Comparison of ENCODE assay signal across 17 mouse cellular contexts in genomic region chr3:55659558-55660215, GRCm38 (mm10).
DNase-seq lines count a peak whose midpoint lies in the region; ATAC-seq lines count a peak whose summit lies in the region.
"Had no signal": no experiment of that assay in that cellular context is flagged by ENCODE, and none has a peak within 500 bp of the region (broad histone marks: within the 10 kb centered on the region; RNA-seq: fewer than 3 reads in every experiment).

No protein-coding gene starts in this region.

- no peak for ATAC-seq in embryonic facial prominence, embryonic 11.5 days (replicated peaks; ENCODE audit: insufficient number of reproducible peaks, low FRiP score, low TSS enrichment, low read depth)
- ATAC-seq in midbrain, embryonic 13.5 days: 0 out of 2 replicates have a peak, but pooled peaks have one; percentile 65
- ATAC-seq in midbrain, embryonic 11.5 days (ENCODE audit: low FRiP score): no peak
- peak; percentile 52; the same call in 1 of the 2 replicates for ATAC-seq in limb, embryonic 12.5 days (ENCODE audit: insufficient number of reproducible peaks, insufficient read depth, low FRiP score, low TSS enrichment, low read depth)
- ATAC-seq: forebrain, embryonic 16.5 days; intestine, embryonic 16.5 days had no signal

- no peak overlapping the region for H3K4me2 ChIP-seq in embryonic facial prominence, embryonic 11.5 days (ENCODE audit: low read depth, low read length)
- no peak overlapping the region for H3K4me2 ChIP-seq in midbrain, embryonic 13.5 days (replicated peaks)
- H3K4me2 ChIP-seq in midbrain, embryonic 11.5 days: no peak overlapping the region
- no peak overlapping the region for H3K4me2 ChIP-seq in limb, embryonic 12.5 days

- no peaks in the 10 kb centered on the region for H3K36me3 ChIP-seq in embryonic facial prominence, embryonic 11.5 days (replicated peaks; ENCODE audit: control insufficient read depth, insufficient read depth, low read depth, low read length)
- H3K36me3 ChIP-seq in embryonic facial prominence, embryonic 10.5 days (replicated peaks): no peaks in the 10 kb centered on the region
- peaks cover 11% of the 10 kb centered on the region for H3K36me3 ChIP-seq in midbrain, embryonic 13.5 days
- no peaks in the 10 kb centered on the region for H3K36me3 ChIP-seq in midbrain, embryonic 11.5 days (ENCODE audit: control insufficient read depth, insufficient read depth, low read length)
- H3K36me3 ChIP-seq in limb, embryonic 12.5 days: no peaks in the 10 kb centered on the region; the same call in 1 of the 2 replicates

- no peaks in the 10 kb centered on the region for H3K4me1 ChIP-seq in embryonic facial prominence, embryonic 11.5 days (ENCODE audit: control insufficient read depth, insufficient read depth, low read length)
- H3K4me1 ChIP-seq in embryonic facial prominence, embryonic 10.5 days: peaks cover 30% of the 10 kb centered on the region
- H3K4me1 ChIP-seq in midbrain, embryonic 13.5 days (replicated peaks): peaks cover 28% of the 10 kb centered on the region
- no peaks in the 10 kb centered on the region for H3K4me1 ChIP-seq in midbrain, embryonic 11.5 days (ENCODE audit: control insufficient read depth, insufficient read depth, low read length)
- H3K4me1 ChIP-seq in limb, embryonic 12.5 days (replicated peaks): peaks cover 5% of the 10 kb centered on the region

- DNase-seq in embryonic facial prominence, embryonic 11.5 days (ENCODE audit: low spot score): peak; percentile 26
- DNase-seq in embryonic facial prominence, embryonic 10.5 days (ENCODE audit: low spot score): no peak
- no peak for DNase-seq in midbrain, embryonic 11.5 days (ENCODE audit: low spot score, missing footprints)
- peak; percentile 18 for DNase-seq in thymus, postnatal 25 days
- DNase-seq in adrenal gland, adult 18-20 months (ENCODE audit: low spot score in 2 of 2): no peak
- DNase-seq in urinary bladder, adult 18-20 months (ENCODE audit: low spot score in 2 of 2): no peak
- DNase-seq: adrenal gland, adult 2 months; cerebellum, adult 18-20 months; embryo, embryonic 11 days; gastrocnemius, postnatal 10 days; kidney, postnatal 10 days; lung, adult 2 months; right cerebral cortex, postnatal 4 days had no signal

- H3K9ac ChIP-seq in embryonic facial prominence, embryonic 11.5 days (replicated peaks; ENCODE audit: low read length): no peak overlapping the region
- H3K9ac ChIP-seq in midbrain, embryonic 13.5 days (replicated peaks): no peak overlapping the region
- no peak overlapping the region for H3K9ac ChIP-seq in midbrain, embryonic 11.5 days (ENCODE audit: low read length)
- no peak overlapping the region for H3K9ac ChIP-seq in limb, embryonic 12.5 days (replicated peaks)

- H3K27me3 ChIP-seq in embryonic facial prominence, embryonic 11.5 days (ENCODE audit: control insufficient read depth, insufficient read depth, low read length): no peaks in the 10 kb centered on the region
- H3K27me3 ChIP-seq in embryonic facial prominence, embryonic 10.5 days (replicated peaks; ENCODE audit: low read depth, poor library complexity, severe bottlenecking): 0 out of 2 replicates have a peak, but pooled peaks cover 2% of the 10 kb centered on the region
- H3K27me3 ChIP-seq in midbrain, embryonic 13.5 days: no peaks in the 10 kb centered on the region
- no peaks in the 10 kb centered on the region for H3K27me3 ChIP-seq in midbrain, embryonic 11.5 days (ENCODE audit: control insufficient read depth, insufficient read depth, low read length)
- H3K27me3 ChIP-seq in limb, embryonic 12.5 days: no peaks in the 10 kb centered on the region

- no peak overlapping the region for H3K27ac ChIP-seq in embryonic facial prominence, embryonic 11.5 days (replicated peaks; ENCODE audit: low read depth, low read length)
- no peak overlapping the region; the same call in 1 of the 2 replicates for H3K27ac ChIP-seq in embryonic facial prominence, embryonic 10.5 days (replicated peaks)
- no peak overlapping the region for H3K27ac ChIP-seq in midbrain, embryonic 13.5 days
- H3K27ac ChIP-seq in midbrain, embryonic 11.5 days (ENCODE audit: low read depth, low read length): no peak overlapping the region
- H3K27ac ChIP-seq in limb, embryonic 12.5 days: no peak overlapping the region

- WGBS in embryonic facial prominence, embryonic 11.5 days: 57% methylated on average over 7 of the region's 7 CpGs
- WGBS in embryonic facial prominence, embryonic 10.5 days: 65% methylated on average over 7 of the region's 7 CpGs
- WGBS in midbrain, embryonic 13.5 days: 47% methylated on average over 7 of the region's 7 CpGs
- WGBS in midbrain, embryonic 11.5 days: 55% methylated on average over 7 of the region's 7 CpGs
- 19% methylated on average over 7 of the region's 7 CpGs for WGBS in limb, embryonic 12.5 days

- no peaks in the 10 kb centered on the region for H3K9me3 ChIP-seq in embryonic facial prominence, embryonic 11.5 days (replicated peaks; ENCODE audit: control insufficient read depth, low read length)
- no peaks in the 10 kb centered on the region for H3K9me3 ChIP-seq in embryonic facial prominence, embryonic 10.5 days
- H3K9me3 ChIP-seq in midbrain, embryonic 13.5 days: no peaks in the 10 kb centered on the region; the same call in 1 of the 2 replicates
- no peaks in the 10 kb centered on the region for H3K9me3 ChIP-seq in midbrain, embryonic 11.5 days (ENCODE audit: control insufficient read depth, low read length)
- H3K9me3 ChIP-seq in limb, embryonic 12.5 days: no peaks in the 10 kb centered on the region

- H3K4me3 ChIP-seq in embryonic facial prominence, embryonic 11.5 days (ENCODE audit: low read depth, low read length): no peak overlapping the region
- H3K4me3 ChIP-seq in embryonic facial prominence, embryonic 10.5 days: no peak overlapping the region
- no peak overlapping the region for H3K4me3 ChIP-seq in midbrain, embryonic 13.5 days (replicated peaks)
- no peak overlapping the region for H3K4me3 ChIP-seq in midbrain, embryonic 11.5 days (ENCODE audit: low read depth, low read length)
- no peak overlapping the region for H3K4me3 ChIP-seq in limb, embryonic 12.5 days (replicated peaks)

Comparison
In these comparisons a context has a peak if more than half of its experiments do, and no peak if none do; other contexts are left out.
1. ATAC-seq: peak in midbrain, embryonic 13.5 days (single experiment) and limb, embryonic 12.5 days (single experiment); none in embryonic facial prominence, embryonic 11.5 days (single experiment) and midbrain, embryonic 11.5 days (single experiment).
2. DNase-seq: peak in embryonic facial prominence, embryonic 11.5 days (single experiment) and thymus, postnatal 25 days (single experiment); none in embryonic facial prominence, embryonic 10.5 days (single experiment), midbrain, embryonic 11.5 days (single experiment), adrenal gland, adult 18-20 months (0 of 2) and urinary bladder, adult 18-20 months (0 of 2).